Mouse (Mus musculus) erythroblast, embryonic 14.5 days (primary cell): ENCODE data around the gene Gm13287.

Experiments
- GATA1 ChIP-seq: IDR thresholded peaks from 2 replicates; pipeline ENCODE4 v1.6.1; 2012; ENCODE audit warnings: low read length, inconsistent platforms, mixed read lengths
- TAL1 ChIP-seq: IDR thresholded peaks from 3 replicates; pipeline ENCODE4 v1.6.1; 2012; ENCODE audit warnings: low read length, inconsistent platforms, mixed read lengths

DNA sequence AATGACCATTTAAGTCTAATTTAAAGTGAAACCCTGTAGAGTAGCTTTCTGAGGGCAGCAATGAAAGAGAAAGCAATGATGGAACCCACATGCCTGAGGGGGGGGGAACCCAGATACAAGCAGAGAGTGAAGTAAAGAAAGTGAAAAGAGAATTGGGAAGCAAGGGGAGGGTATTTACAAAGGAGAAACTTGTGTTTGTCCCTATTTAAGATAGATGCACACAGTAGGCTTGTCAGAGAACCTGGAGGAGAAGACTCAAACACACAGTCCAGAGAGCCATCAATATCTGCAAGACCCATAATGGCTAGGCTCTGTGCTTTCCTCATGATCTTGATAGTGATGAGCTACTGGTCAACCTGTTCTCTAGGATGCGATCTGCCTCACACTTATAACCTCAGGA, 16.6 kb downstream of the Gm13287 start, which contains the start of gene Ifna11:
- TF ChIP-seq GATA1 = no peak
- no peak for TF ChIP-seq TAL1
